Mouse (Mus musculus) limb, embryonic 11.5 days (tissue): Measurements from ENCODE around the gene Ehhadh. TPM values are rescaled to one million over a fixed set of nuclear protein-coding genes. Genes with fewer than 3 reads are reported as not detected.

ENCODE experiments used
- ATAC-seq: fragments of 200-750 bp; cut with Nextera tagmentation; 2 replicates; pipeline ENCODE4 v1.8.0; 2017; ENCODE audit warnings: low read depth; ENCODE audit not compliant: insufficient number of reproducible peaks, low FRiP score, low TSS enrichment
- DNase-seq: peaks from one replicate; pipeline ENCODE4 v3.0.0-alpha.2; 2015; ENCODE audit warnings: low spot score
- H3K27ac ChIP-seq: fragments of 300-500 bp; sonication (generic); replicated peaks from 2 replicates; pipeline ENCODE4 v1.5.1; 2014; ENCODE audit warnings: low read depth, mild to moderate bottlenecking, low read length
- H3K27me3 ChIP-seq: fragments of 300-500 bp; sonication (generic); 2 replicates; pipeline ENCODE4 v1.6.1; 2014; ENCODE audit warnings: mild to moderate bottlenecking, low read length, mixed read lengths; ENCODE audit not compliant: control insufficient read depth, insufficient read depth
- H3K36me3 ChIP-seq: fragments of 300-500 bp; sonication (generic); 2 replicates; pipeline ENCODE4 v1.6.1; 2014; ENCODE audit warnings: mild to moderate bottlenecking, low read length, moderate library complexity, mixed read lengths; ENCODE audit not compliant: control insufficient read depth, insufficient read depth
- H3K4me1 ChIP-seq: fragments of 300-500 bp; sonication (generic); 2 replicates; pipeline ENCODE4 v1.6.1; 2014; ENCODE audit warnings: low read length, mixed read lengths; ENCODE audit not compliant: control insufficient read depth, insufficient read depth
- H3K4me2 ChIP-seq: fragments of 300-500 bp; sonication (generic); 2 replicates; pipeline ENCODE4 v1.6.1; 2014; ENCODE audit warnings: low read depth, mild to moderate bottlenecking, moderate library complexity; ENCODE audit not compliant: severe bottlenecking
- H3K4me3 ChIP-seq: fragments of 300-500 bp; sonication (generic); 2 replicates; pipeline ENCODE4 v1.5.1; 2014; ENCODE audit warnings: low read depth, low read length
- H3K9ac ChIP-seq: fragments of 300-500 bp; sonication (generic); 2 replicates; pipeline ENCODE4 v1.6.1; 2014; ENCODE audit warnings: mild to moderate bottlenecking, low read length
- H3K9me3 ChIP-seq: fragments of 300-500 bp; sonication (generic); 2 replicates; pipeline ENCODE4 v1.6.1; 2016; ENCODE audit warnings: low read length; ENCODE audit not compliant: control insufficient read depth
- WGBS: fragments of 180-500 bp; shearing (Covaris S2); extraction: QIAGEN DNeasy Blood & Tissue Kit; methylation state at CpG from one replicate; pipeline ENCODE4 v1.1.7; 2014; 5-methylcytosine and 5-hydroxymethylcytosine counted together
- polyA plus RNA-seq: library from polyadenylated mRNA; unstranded; fragments of >200 nt; fragmentation: Nextera tagmentation; extraction: Ambion mirVana; gene quantifications from 2 replicates; pipeline ENCODE4 v1.2.1, GENCODE M21; 2014

The Ehhadh gene
- polyA plus RNA-seq, 1 experiment from 2014 or later, result 2.4 TPM

GRCm38 (mm10) chr16:21829711-21830110 lies 42.1 kb upstream of the Ehhadh start:
- WGBS, result 38% methylated on average over 5 of the region's 5 CpGs
- H3K9ac ChIP-seq, result no peak overlapping the region
- no peak overlapping the region for H3K4me3 ChIP-seq
- DNase-seq (no peak), ATAC-seq (no peak)
- no peak overlapping the region for H3K4me2 ChIP-seq
- no peaks in the 10 kb centered on the region for H3K27me3 ChIP-seq
- no peaks in the 10 kb centered on the region for H3K9me3 ChIP-seq
- no peaks in the 10 kb centered on the region for H3K4me1 ChIP-seq
- no peaks in the 10 kb centered on the region for H3K36me3 ChIP-seq
- H3K27ac ChIP-seq, result no peak overlapping the region

DNA sequence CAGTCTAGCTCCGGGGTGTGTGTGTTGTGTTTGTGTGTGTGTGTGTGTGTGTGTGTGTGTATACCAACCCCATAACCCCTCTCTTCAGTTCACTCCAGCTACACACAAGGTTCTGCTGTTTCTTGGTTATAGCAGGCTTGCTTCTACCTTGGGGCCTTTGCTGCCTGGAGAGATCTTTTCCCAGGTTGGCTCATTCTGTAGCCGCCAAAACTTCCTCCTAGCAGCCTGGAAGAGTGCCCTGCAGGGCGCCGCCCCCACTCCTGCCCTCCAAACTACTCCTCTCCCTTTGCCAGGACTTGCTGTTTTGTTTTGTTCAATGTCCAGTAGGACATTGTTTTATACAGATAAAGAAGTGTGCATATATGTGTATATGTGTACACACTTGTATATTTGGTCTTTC lies 40.0 kb upstream of the Ehhadh start:
- Histone ChIP-seq H3K9ac (no peak overlapping the region), H3K27me3 (no peaks in the 10 kb centered on the region), H3K27ac (no peak overlapping the region), H3K4me3 (no peak overlapping the region), H3K36me3 (no peaks in the 10 kb centered on the region), H3K9me3 (no peaks in the 10 kb centered on the region), H3K4me2 (no peak overlapping the region), H3K4me1 (no peaks in the 10 kb centered on the region)
- DNase-seq (no peak), ATAC-seq (no peak)
- WGBS, result 76% methylated on average over 4 of the region's 4 CpGs

- Histone ChIP-seq H3K27me3 (no peaks in the 10 kb centered on the region), H3K9me3 (no peaks in the 10 kb centered on the region), H3K4me2 (no peak overlapping the region), H3K36me3 (no peaks in the 10 kb centered on the region), H3K4me3 (no peak overlapping the region), H3K4me1 (no peaks in the 10 kb centered on the region), H3K27ac (no peak overlapping the region), H3K9ac (no peak overlapping the region)
- ATAC-seq, result no peak
- WGBS, result 68% methylated on average over 4 of the region's 4 CpGs
- no peak for DNase-seq
Measured at GRCm38 (mm10) chr16:21827153-21827552, 39.5 kb upstream of the Ehhadh start.

GRCm38 (mm10) chr16:21825612-21826031 lies 38.0 kb upstream of the Ehhadh start:
- no peaks in the 10 kb centered on the region for H3K9me3 ChIP-seq
- H3K9ac ChIP-seq, result no peak overlapping the region
- H3K27me3 ChIP-seq, result no peaks in the 10 kb centered on the region
- 73% methylated on average over 9 of the region's 9 CpGs for WGBS
- ATAC-seq (no peak), DNase-seq (no peak)
- H3K27ac ChIP-seq, result no peak overlapping the region
- no peak overlapping the region for H3K4me2 ChIP-seq
- no peak overlapping the region for H3K4me3 ChIP-seq
- H3K36me3 ChIP-seq, result no peaks in the 10 kb centered on the region
- H3K4me1 ChIP-seq, result no peaks in the 10 kb centered on the region

GRCm38 (mm10) chr16:21818629-21819028 lies 31.0 kb upstream of the Ehhadh start:
- Histone ChIP-seq H3K27ac (no peak overlapping the region), H3K27me3 (no peaks in the 10 kb centered on the region), H3K9me3 (no peaks in the 10 kb centered on the region), H3K4me3 (no peak overlapping the region), H3K4me2 (no peak overlapping the region), H3K36me3 (no peaks in the 10 kb centered on the region), H3K9ac (no peak overlapping the region), H3K4me1 (no peaks in the 10 kb centered on the region)
- ATAC-seq, result no peak
- DNase-seq, result no peak
- 78% methylated on average over 8 of the region's 8 CpGs for WGBS

- Histone ChIP-seq H3K9me3 (no peaks in the 10 kb centered on the region), H3K4me1 (no peaks in the 10 kb centered on the region), H3K36me3 (no peaks in the 10 kb centered on the region), H3K4me2 (no peak overlapping the region), H3K27me3 (no peaks in the 10 kb centered on the region), H3K4me3 (no peak overlapping the region), H3K27ac (no peak overlapping the region), H3K9ac (no peak overlapping the region)
- peak; percentile 44 for DNase-seq
- no peak for ATAC-seq
- WGBS, result 46% methylated on average over 9 of the region's 9 CpGs
Measured at GRCm38 (mm10) chr16:21818132-21818531, 30.5 kb upstream of the Ehhadh start.

GRCm38 (mm10) chr16:21815669-21816010 lies 28.0 kb upstream of the Ehhadh start:
- 51% methylated on average over 7 of the region's 7 CpGs for WGBS
- Histone ChIP-seq H3K4me1 (no peaks in the 10 kb centered on the region), H3K36me3 (no peaks in the 10 kb centered on the region), H3K27ac (no peak overlapping the region), H3K9me3 (no peaks in the 10 kb centered on the region), H3K4me3 (no peak overlapping the region), H3K4me2 (no peak overlapping the region), H3K27me3 (no peaks in the 10 kb centered on the region), H3K9ac (no peak overlapping the region)
- DNase-seq (no peak), ATAC-seq (no peak)

DNA sequence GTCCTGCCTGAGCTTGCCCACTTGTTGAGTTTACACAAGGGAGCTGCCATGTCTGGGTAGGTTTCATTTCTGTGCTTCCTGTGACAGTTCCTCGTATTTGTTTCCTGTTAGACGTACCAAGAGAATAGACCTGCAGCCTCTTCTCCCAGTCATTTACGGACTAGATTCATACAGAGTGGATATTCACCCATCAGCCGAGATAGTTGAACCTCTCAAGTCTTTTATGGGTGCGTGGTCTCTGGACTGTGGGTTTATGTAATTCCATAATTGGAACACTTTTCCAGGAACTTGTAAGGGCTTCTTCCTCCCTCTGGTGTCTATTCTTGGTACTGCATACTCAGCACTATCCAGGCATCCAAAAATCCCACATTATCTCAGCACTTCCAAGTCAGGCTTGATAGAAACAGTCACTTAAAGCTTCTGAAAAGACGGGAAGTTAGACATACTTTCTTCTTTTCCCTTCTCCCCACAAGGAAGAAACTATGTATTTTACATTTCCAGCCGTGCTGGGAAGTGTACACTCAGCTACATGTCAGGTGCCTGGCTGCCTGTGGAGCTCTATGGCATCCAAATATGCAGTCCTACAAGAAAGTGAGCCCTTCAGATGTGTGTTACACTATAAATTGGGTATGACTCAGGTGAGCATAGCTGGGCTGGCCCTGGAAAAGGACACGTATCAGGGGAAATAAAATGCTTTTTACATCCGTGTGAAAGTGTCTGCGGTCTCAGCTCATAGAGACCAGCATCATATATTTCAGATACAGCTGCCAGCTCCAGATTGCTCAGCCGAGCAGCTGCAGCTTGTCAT lies 27.5 kb upstream of the Ehhadh start:
- no peak for ATAC-seq
- WGBS, result 69% methylated on average over 11 of the region's 11 CpGs
- peak; percentile 40 for DNase-seq
- Histone ChIP-seq H3K27ac (no peak overlapping the region), H3K36me3 (no peaks in the 10 kb centered on the region), H3K9me3 (no peaks in the 10 kb centered on the region), H3K4me2 (no peak overlapping the region), H3K4me1 (no peaks in the 10 kb centered on the region), H3K27me3 (no peaks in the 10 kb centered on the region), H3K9ac (no peak overlapping the region), H3K4me3 (no peak overlapping the region)
